Mouse (Mus musculus) limb, embryonic 14.5 days (tissue): ENCODE data around the gene Tdp1. TPM values are rescaled to one million over a fixed set of nuclear protein-coding genes. Genes with fewer than 3 reads are reported as not detected.

ENCODE experiments used
- ATAC-seq: fragments of 200-750 bp; cut with Nextera tagmentation; 2 replicates; pipeline ENCODE4 v1.8.0; 2017; ENCODE audit warnings: low read depth, moderate number of reproducible peaks, moderate TSS enrichment; ENCODE audit not compliant: low FRiP score
- DNase-seq: peaks from one replicate; pipeline ENCODE4 v3.0.0-alpha.2; 2015; ENCODE audit warnings: low spot score
- H3K27ac ChIP-seq: fragments of 300-500 bp; sonication (generic); replicated peaks from 2 replicates; pipeline ENCODE4 v1.5.1; 2014; ENCODE audit warnings: low read depth, mild to moderate bottlenecking, low read length, moderate library complexity, mixed read lengths
- H3K27me3 ChIP-seq: fragments of 300-500 bp; sonication (generic); 2 replicates; pipeline ENCODE4 v1.6.1; 2014; ENCODE audit warnings: low read length, mixed read lengths; ENCODE audit not compliant: control insufficient read depth, insufficient read depth
- H3K36me3 ChIP-seq: fragments of 300-500 bp; sonication (generic); 2 replicates; pipeline ENCODE4 v1.6.1; 2014; ENCODE audit warnings: mild to moderate bottlenecking, low read length, moderate library complexity, mixed read lengths; ENCODE audit not compliant: control insufficient read depth, insufficient read depth
- H3K4me1 ChIP-seq: fragments of 300-500 bp; sonication (generic); 2 replicates; pipeline ENCODE4 v1.6.1; 2014; ENCODE audit warnings: antibody characterized with exemption, low read length, mixed read lengths; ENCODE audit not compliant: control insufficient read depth, insufficient read depth
- H3K4me2 ChIP-seq: fragments of 300-500 bp; sonication (generic); replicated peaks from 2 replicates; pipeline ENCODE4 v1.6.1; 2014; ENCODE audit warnings: low read depth, mild to moderate bottlenecking, low read length, moderate library complexity; ENCODE audit not compliant: severe bottlenecking
- H3K4me3 ChIP-seq: fragments of 300-500 bp; sonication (generic); replicated peaks from 2 replicates; pipeline ENCODE4 v1.5.1; 2014; ENCODE audit warnings: low read length
- H3K9ac ChIP-seq: fragments of 300-500 bp; sonication (generic); 2 replicates; pipeline ENCODE4 v1.6.1; 2014; ENCODE audit warnings: mild to moderate bottlenecking, low read depth, low read length, moderate library complexity; ENCODE audit not compliant: severe bottlenecking
- H3K9me3 ChIP-seq: fragments of 300-500 bp; sonication (generic); 2 replicates; pipeline ENCODE4 v1.6.1; 2016; ENCODE audit warnings: low read length; ENCODE audit not compliant: control insufficient read depth
- POLR2A ChIP-seq: fragments of 200-500 bp; IDR thresholded peaks from 2 replicates; pipeline ENCODE4 v1.8.0; 2012; ENCODE audit warnings: inconsistent platforms, mild to moderate bottlenecking, moderate library complexity, borderline replicate concordance; ENCODE audit not compliant: insufficient read depth, insufficient read length; ENCODE audit errors: extremely low read depth
- WGBS: fragments of 180-500 bp; shearing (Covaris S2); extraction: QIAGEN DNeasy Blood & Tissue Kit; methylation state at CpG from one replicate; pipeline ENCODE4 v1.1.7; 2014; 5-methylcytosine and 5-hydroxymethylcytosine counted together
- polyA plus RNA-seq, 2 experiments: library from polyadenylated mRNA; depleted of rRNA in 1 of 2; stranded (reverse) in 1 of 2; unstranded in 1 of 2; fragments of >200 nt; fragmentation: Nextera tagmentation in 1 of 2; extraction: Ambion mirVana in 1 of 2; gene quantifications; 2 replicates each; pipeline versions ENCODE4 v1.2.1 to v1.2.3; 2012 to 2014

The Tdp1 gene
- polyA plus RNA-seq, 2 experiments = 42.1 to 47.8 TPM

DNA sequence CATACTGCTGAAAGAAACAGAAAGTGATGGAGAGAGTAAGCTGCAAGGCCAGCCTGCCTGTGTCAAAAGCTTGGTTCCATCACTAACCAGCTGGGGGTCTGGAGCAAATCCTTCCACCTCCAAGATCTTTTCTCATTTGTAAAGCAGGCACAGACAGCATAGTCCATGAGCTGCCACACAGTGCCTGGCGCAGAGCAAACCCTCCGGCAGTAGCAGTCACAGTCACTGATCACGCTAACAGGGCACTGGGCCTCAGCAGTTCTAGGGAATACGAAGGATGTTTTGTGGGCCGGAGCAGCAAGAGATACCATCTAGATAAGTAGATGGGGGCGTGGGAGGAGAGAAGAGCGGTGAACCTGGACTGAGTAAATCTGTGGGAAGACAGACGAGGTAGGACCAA, 39.4 kb upstream of the Tdp1 start:
- DNase-seq (no peak), ATAC-seq (no peak)
- Histone ChIP-seq H3K27ac (no peak overlapping the region), H3K4me3 (no peak overlapping the region), H3K4me2 (no peak overlapping the region), H3K27me3 (no peaks in the 10 kb centered on the region), H3K9me3 (no peaks in the 10 kb centered on the region), H3K4me1 (no peaks in the 10 kb centered on the region), H3K9ac (no peak overlapping the region), H3K36me3 (no peaks in the 10 kb centered on the region)
- no peak for TF ChIP-seq POLR2A
- WGBS = 94% methylated on average over 8 of the region's 8 CpGs

DNA sequence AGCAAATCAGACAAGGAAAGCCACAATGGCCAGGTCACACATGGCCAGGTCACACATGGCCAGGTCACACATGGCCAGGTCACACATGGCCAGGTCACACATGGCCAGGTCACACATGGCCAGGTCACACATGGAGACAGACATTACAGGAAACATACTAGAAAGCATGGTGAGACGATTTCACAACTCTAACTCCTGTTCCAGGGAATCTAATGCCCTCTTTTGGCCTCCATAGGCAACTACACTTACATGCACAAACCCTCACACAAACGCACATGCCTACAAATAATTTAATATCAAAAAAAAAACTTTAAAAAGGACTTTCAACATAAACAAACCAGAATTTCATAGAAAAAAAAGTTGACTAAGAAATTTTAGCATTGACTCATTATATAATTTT, 34.3 kb upstream of the Tdp1 start:
- H3K9ac ChIP-seq = no peak overlapping the region
- WGBS = 80% methylated on average over 2 of the region's 2 CpGs
- no peak for TF ChIP-seq POLR2A

DNA sequence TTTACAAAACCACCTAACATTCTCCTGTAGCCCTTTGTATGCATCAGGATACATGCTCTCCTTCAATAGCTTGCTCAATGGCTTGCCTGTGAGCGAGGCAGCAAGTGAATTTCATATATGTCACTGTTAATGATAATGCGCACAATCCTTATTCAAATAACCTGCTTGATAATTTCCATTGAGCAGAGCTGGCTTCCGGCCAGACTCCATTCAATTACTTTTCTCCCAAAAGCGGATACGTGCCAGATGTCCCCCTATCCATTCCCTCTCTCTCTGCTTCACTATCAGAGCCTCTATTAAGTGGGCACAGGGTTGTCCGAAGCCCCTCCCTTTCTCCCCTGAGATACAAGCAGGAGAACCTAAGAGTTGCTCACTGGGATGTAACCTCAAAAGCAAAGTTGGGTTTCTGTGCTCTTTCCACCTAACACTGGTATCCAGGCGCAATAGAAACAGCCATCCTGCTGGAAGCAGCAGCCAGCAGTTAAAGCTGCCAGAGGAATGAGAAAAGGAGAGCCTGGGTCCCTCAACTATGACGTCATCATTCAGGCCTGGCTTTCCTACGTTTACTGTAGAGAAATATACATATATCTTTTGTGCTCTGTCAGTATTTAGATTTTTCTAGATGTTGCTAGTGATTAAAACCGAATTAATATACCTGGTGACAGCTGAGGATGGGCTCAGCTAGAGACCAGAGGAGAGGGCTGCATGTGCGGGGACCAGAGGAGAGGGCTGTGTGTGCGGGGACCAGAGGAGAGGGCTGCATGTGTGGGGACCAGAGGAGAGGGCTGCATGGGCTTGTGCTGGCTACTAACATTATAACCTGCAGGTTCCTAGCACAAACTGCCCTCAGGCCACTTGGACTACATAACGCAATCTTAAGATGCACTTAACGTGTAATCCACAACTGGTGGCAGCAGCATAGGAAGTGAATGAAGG, 30.7 kb upstream of the Tdp1 start:
- Histone ChIP-seq H3K9me3 (no peaks in the 10 kb centered on the region), H3K4me2 (no peak overlapping the region), H3K4me1 (peaks cover 3% of the 10 kb centered on the region), H3K9ac (no peak overlapping the region), H3K27ac (no peak overlapping the region), H3K4me3 (no peak overlapping the region), H3K27me3 (no peaks in the 10 kb centered on the region), H3K36me3 (no peaks in the 10 kb centered on the region)
- ATAC-seq (no peak), DNase-seq (no peak)
- 72% methylated on average over 14 of the region's 14 CpGs for WGBS
- TF ChIP-seq POLR2A = no peak

More for the DNA sequence above, 34.3 kb upstream of the Tdp1 start:
- no peak overlapping the region for H3K4me3 ChIP-seq
- no peak for ATAC-seq
- no peak for DNase-seq
- no peak overlapping the region for H3K27ac ChIP-seq
- no peaks in the 10 kb centered on the region for H3K27me3 ChIP-seq
- H3K4me2 ChIP-seq = no peak overlapping the region
- peaks cover 3% of the 10 kb centered on the region; the same call in 1 of the 2 replicates for H3K4me1 ChIP-seq
- H3K9me3 ChIP-seq = no peaks in the 10 kb centered on the region
- no peaks in the 10 kb centered on the region for H3K36me3 ChIP-seq

- Histone ChIP-seq H3K27me3 (no peaks in the 10 kb centered on the region), H3K36me3 (no peaks in the 10 kb centered on the region), H3K27ac (no peak overlapping the region), H3K4me3 (no peak overlapping the region), H3K9ac (no peak overlapping the region), H3K4me1 (peaks cover 3% of the 10 kb centered on the region), H3K9me3 (no peaks in the 10 kb centered on the region), H3K4me2 (no peak overlapping the region)
- WGBS = 66% methylated on average over 9 of the region's 9 CpGs
- DNase-seq = no peak
- no peak for ATAC-seq
- TF ChIP-seq POLR2A = no peak
Measured at GRCm38 (mm10) chr12:99856011-99856410, 28.3 kb upstream of the Tdp1 start.

DNA sequence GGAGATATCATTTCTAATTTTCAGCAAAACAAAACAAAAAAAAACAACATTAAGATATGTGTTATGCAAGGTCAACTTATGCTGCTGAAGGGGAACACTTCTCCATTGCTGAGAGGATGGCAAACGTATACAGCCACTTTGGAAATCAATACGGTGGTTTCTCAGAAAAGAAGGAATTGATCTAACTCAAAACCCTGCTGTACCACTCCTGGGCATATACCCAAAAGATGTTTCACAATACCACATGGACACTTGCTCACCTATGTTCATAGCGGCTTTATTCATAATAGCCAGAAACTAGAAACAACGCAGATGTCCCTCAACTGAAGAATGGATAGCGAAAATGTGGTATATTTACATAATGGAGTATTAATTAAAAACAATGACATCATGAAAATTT, 25.7 kb upstream of the Tdp1 start:
- Histone ChIP-seq H3K9ac (no peak overlapping the region), H3K27me3 (no peaks in the 10 kb centered on the region), H3K4me2 (no peak overlapping the region), H3K9me3 (no peaks in the 10 kb centered on the region), H3K36me3 (no peaks in the 10 kb centered on the region), H3K27ac (no peak overlapping the region), H3K4me3 (no peak overlapping the region), H3K4me1 (no peaks in the 10 kb centered on the region; the same call in 1 of the 2 replicates)
- no peak for TF ChIP-seq POLR2A
- no peak for DNase-seq
- no peak for ATAC-seq
- 92% methylated on average over 5 of the region's 5 CpGs for WGBS
